Mouse (Mus musculus) E14TG2a.4 (cell line): Measurements from ENCODE around the gene Fat3.

Source experiments
- CTCF ChIP-seq: conservative IDR thresholded peaks from 2 replicates; pipeline ENCODE4 v1.5.1; 2014; ENCODE audit warnings: low read length
- NANOG ChIP-seq: IDR thresholded peaks from 2 replicates; pipeline ENCODE4 v1.6.1; 2014; ENCODE audit warnings: borderline replicate concordance, low read length, mixed read lengths
- POU5F1 ChIP-seq: IDR thresholded peaks from 2 replicates; pipeline ENCODE4 v1.6.1; 2014; ENCODE audit warnings: low read length, borderline replicate concordance

- TF ChIP-seq CTCF (no peak), NANOG (no peak), POU5F1 (no peak)
These were observed 269.5 kb downstream of the Fat3 start for GRCm38 (mm10) chr9:16231575-16231974.
